Mouse (Mus musculus): ENCODE measurements around the gene Slc16a6. TPM values are rescaled to one million over a fixed set of nuclear protein-coding genes. Genes with fewer than 3 reads are reported as not detected.

Slc16a6 gene
- polyA plus RNA-seq, 1 experiment from 2014 or later, result 13.3 TPM

- Histone ChIP-seq H3K27ac (ENCODE audit: low read length) (no peak overlapping the region), H3K9me3 (replicated peaks; ENCODE audit: control insufficient read depth, low read length) (no peaks in the 10 kb centered on the region), H3K9ac (ENCODE audit: low read length) (no peak overlapping the region), H3K4me3 (replicated peaks; ENCODE audit: low read length) (no peak overlapping the region), H3K27me3 (ENCODE audit: control insufficient read depth, insufficient read depth, low read length) (no peaks in the 10 kb centered on the region), H3K4me2 (ENCODE audit: low read depth, low read length) (no peak overlapping the region), H3K36me3 (ENCODE audit: control insufficient read depth, insufficient read depth, low read length) (no peaks in the 10 kb centered on the region), H3K4me1 (ENCODE audit: control insufficient read depth, insufficient read depth, low read length) (no peaks in the 10 kb centered on the region)
- ATAC-seq (ENCODE audit: insufficient read depth, low FRiP score), result no peak
- WGBS, result 21% methylated on average over 5 of the region's 5 CpGs
These were observed 31.1 kb downstream of the Slc16a6 start for GRCm38 (mm10) chr11:109442166-109442730.

GRCm38 (mm10) chr11:109441119-109441518 lies 32.3 kb downstream of the Slc16a6 start:
- Histone ChIP-seq H3K36me3 (ENCODE audit: control insufficient read depth, insufficient read depth, low read length) (no peaks in the 10 kb centered on the region), H3K4me1 (ENCODE audit: control insufficient read depth, insufficient read depth, low read length) (no peaks in the 10 kb centered on the region), H3K27ac (ENCODE audit: low read length) (no peak overlapping the region), H3K9me3 (replicated peaks; ENCODE audit: control insufficient read depth, low read length) (no peaks in the 10 kb centered on the region), H3K4me3 (replicated peaks; ENCODE audit: low read length) (no peak overlapping the region), H3K9ac (ENCODE audit: low read length) (no peak overlapping the region), H3K4me2 (ENCODE audit: low read depth, low read length) (no peak overlapping the region), H3K27me3 (ENCODE audit: control insufficient read depth, insufficient read depth, low read length) (no peaks in the 10 kb centered on the region)
- WGBS, result 73% methylated on average over 3 of the region's 3 CpGs
- ATAC-seq (ENCODE audit: insufficient read depth, low FRiP score), result no peak

- H3K27me3 ChIP-seq (ENCODE audit: control insufficient read depth, insufficient read depth, low read length), result no peaks in the 10 kb centered on the region
- H3K4me1 ChIP-seq (ENCODE audit: control insufficient read depth, insufficient read depth, low read length), result no peaks in the 10 kb centered on the region
- peak overlapping the region; percentile 54 for H3K4me3 ChIP-seq (replicated peaks; ENCODE audit: low read length)
- H3K9me3 ChIP-seq (replicated peaks; ENCODE audit: control insufficient read depth, low read length), result no peaks in the 10 kb centered on the region
- no peak for ATAC-seq (ENCODE audit: insufficient read depth, low FRiP score)
- 63% methylated on average over 4 of the region's 4 CpGs for WGBS
- no peak overlapping the region for H3K27ac ChIP-seq (ENCODE audit: low read length)
- no peak overlapping the region; the same call in 1 of the 2 replicates for H3K9ac ChIP-seq (ENCODE audit: low read length)
- H3K4me2 ChIP-seq (ENCODE audit: low read depth, low read length), result peak overlapping the region; percentile 75
- H3K36me3 ChIP-seq (ENCODE audit: control insufficient read depth, insufficient read depth, low read length), result no peaks in the 10 kb centered on the region
These were observed 32.8 kb downstream of the Slc16a6 start for GRCm38 (mm10) chr11:109440641-109441040.

- H3K9ac ChIP-seq (ENCODE audit: low read length), result peak overlapping the region; percentile 73
- H3K27ac ChIP-seq (ENCODE audit: low read length), result peak overlapping the region; percentile 75
- H3K36me3 ChIP-seq (ENCODE audit: control insufficient read depth, insufficient read depth, low read length), result no peaks in the 10 kb centered on the region
- no peaks in the 10 kb centered on the region for H3K27me3 ChIP-seq (ENCODE audit: control insufficient read depth, insufficient read depth, low read length)
- WGBS, result under 1% methylated on average over 32 of the region's 32 CpGs
- peak overlapping the region; percentile 75 for H3K4me2 ChIP-seq (ENCODE audit: low read depth, low read length)
- ATAC-seq (ENCODE audit: insufficient read depth, low FRiP score), result peak; percentile 84; the same call in 1 of the 2 replicates
- peak overlapping the region; percentile 54 for H3K4me3 ChIP-seq (replicated peaks; ENCODE audit: low read length)
- H3K9me3 ChIP-seq (replicated peaks; ENCODE audit: control insufficient read depth, low read length), result no peaks in the 10 kb centered on the region
- no peaks in the 10 kb centered on the region for H3K4me1 ChIP-seq (ENCODE audit: control insufficient read depth, insufficient read depth, low read length)
These were observed 33.5 kb downstream of the Slc16a6 start for GRCm38 (mm10) chr11:109439829-109440340.

GRCm38 (mm10) chr11:109439209-109439608 lies 34.2 kb downstream of the Slc16a6 start:
- Histone ChIP-seq H3K36me3 (ENCODE audit: control insufficient read depth, insufficient read depth, low read length) (0 out of 2 replicates have a peak, but pooled peaks cover 2% of the 10 kb centered on the region), H3K4me2 (ENCODE audit: low read depth, low read length) (peak overlapping the region; percentile 75), H3K27me3 (ENCODE audit: control insufficient read depth, insufficient read depth, low read length) (no peaks in the 10 kb centered on the region), H3K27ac (ENCODE audit: low read length) (peak overlapping the region; percentile 75; the same call in 1 of the 2 replicates), H3K4me1 (ENCODE audit: control insufficient read depth, insufficient read depth, low read length) (no peaks in the 10 kb centered on the region), H3K9ac (ENCODE audit: low read length) (peak overlapping the region; percentile 73), H3K4me3 (replicated peaks; ENCODE audit: low read length) (peak overlapping the region; percentile 54), H3K9me3 (replicated peaks; ENCODE audit: control insufficient read depth, low read length) (no peaks in the 10 kb centered on the region)
- WGBS, result 12% methylated on average over 5 of the region's 5 CpGs
- ATAC-seq (ENCODE audit: insufficient read depth, low FRiP score), result peak; percentile 38; the same call in 1 of the 2 replicates

GRCm38 (mm10) chr11:109436889-109437288 lies 36.5 kb downstream of the Slc16a6 start:
- ATAC-seq (ENCODE audit: insufficient read depth, low FRiP score), result no peak
- 71% methylated on average over 7 of the region's 8 CpGs for WGBS
- H3K4me1 ChIP-seq (ENCODE audit: control insufficient read depth, insufficient read depth, low read length), result 0 out of 2 replicates have a peak, but pooled peaks cover 3% of the 10 kb centered on the region

GRCm38 (mm10) chr11:109434233-109434798 lies 39.1 kb downstream of the Slc16a6 start:
- H3K4me1 ChIP-seq (ENCODE audit: control insufficient read depth, insufficient read depth, low read length), result 0 out of 2 replicates have a peak, but pooled peaks cover 3% of the 10 kb centered on the region
- WGBS, result 90% methylated on average over 16 of the region's 16 CpGs

More at GRCm38 (mm10) chr11:109436889-109437288, 36.5 kb downstream of the Slc16a6 start:
- H3K36me3 ChIP-seq (ENCODE audit: control insufficient read depth, insufficient read depth, low read length), result 0 out of 2 replicates have a peak, but pooled peaks cover 8% of the 10 kb centered on the region
- H3K9ac ChIP-seq (ENCODE audit: low read length), result no peak overlapping the region
- H3K27me3 ChIP-seq (ENCODE audit: control insufficient read depth, insufficient read depth, low read length), result no peaks in the 10 kb centered on the region
- H3K9me3 ChIP-seq (replicated peaks; ENCODE audit: control insufficient read depth, low read length), result no peaks in the 10 kb centered on the region
- H3K27ac ChIP-seq (ENCODE audit: low read length), result no peak overlapping the region
- H3K4me2 ChIP-seq (ENCODE audit: low read depth, low read length), result no peak overlapping the region
- H3K4me3 ChIP-seq (replicated peaks; ENCODE audit: low read length), result no peak overlapping the region

GRCm38 (mm10) chr11:109427353-109427752 lies 46.0 kb downstream of the Slc16a6 start:
- Histone ChIP-seq H3K27ac (ENCODE audit: low read length) (no peak overlapping the region), H3K4me3 (replicated peaks; ENCODE audit: low read length) (no peak overlapping the region), H3K4me2 (ENCODE audit: low read depth, low read length) (no peak overlapping the region), H3K4me1 (ENCODE audit: control insufficient read depth, insufficient read depth, low read length) (peaks cover 12% of the 10 kb centered on the region), H3K27me3 (ENCODE audit: control insufficient read depth, insufficient read depth, low read length) (no peaks in the 10 kb centered on the region), H3K9ac (ENCODE audit: low read length) (no peak overlapping the region), H3K36me3 (ENCODE audit: control insufficient read depth, insufficient read depth, low read length) (peaks cover 14% of the 10 kb centered on the region), H3K9me3 (replicated peaks; ENCODE audit: control insufficient read depth, low read length) (0 out of 2 replicates have a peak, but pooled peaks cover under 1% of the 10 kb centered on the region)
- ATAC-seq (ENCODE audit: insufficient read depth, low FRiP score), result no peak
- 97% methylated on average over 5 of the region's 5 CpGs for WGBS

More at GRCm38 (mm10) chr11:109434233-109434798, 39.1 kb downstream of the Slc16a6 start:
- ATAC-seq (ENCODE audit: insufficient read depth, low FRiP score), result no peak
- Histone ChIP-seq H3K36me3 (ENCODE audit: control insufficient read depth, insufficient read depth, low read length) (peaks cover 20% of the 10 kb centered on the region), H3K27ac (ENCODE audit: low read length) (no peak overlapping the region), H3K9ac (ENCODE audit: low read length) (no peak overlapping the region), H3K27me3 (ENCODE audit: control insufficient read depth, insufficient read depth, low read length) (no peaks in the 10 kb centered on the region), H3K4me3 (replicated peaks; ENCODE audit: low read length) (no peak overlapping the region), H3K9me3 (replicated peaks; ENCODE audit: control insufficient read depth, low read length) (no peaks in the 10 kb centered on the region), H3K4me2 (ENCODE audit: low read depth, low read length) (no peak overlapping the region)

GRCm38 (mm10) chr11:109426272-109426586 lies 47.2 kb downstream of the Slc16a6 start:
- under 1% methylated on average over 11 of the region's 11 CpGs for WGBS
- peak overlapping the region; percentile 84 for H3K9ac ChIP-seq (ENCODE audit: low read length)
- H3K4me1 ChIP-seq (ENCODE audit: control insufficient read depth, insufficient read depth, low read length), result peaks cover 9% of the 10 kb centered on the region
- peak overlapping the region; percentile 64 for H3K4me2 ChIP-seq (ENCODE audit: low read depth, low read length)
- H3K27me3 ChIP-seq (ENCODE audit: control insufficient read depth, insufficient read depth, low read length), result no peaks in the 10 kb centered on the region
- peak overlapping the region; percentile 93 for H3K27ac ChIP-seq (ENCODE audit: low read length)
- peaks cover 14% of the 10 kb centered on the region for H3K36me3 ChIP-seq (ENCODE audit: control insufficient read depth, insufficient read depth, low read length)
- peak overlapping the region; percentile 66 for H3K4me3 ChIP-seq (replicated peaks; ENCODE audit: low read length)
- H3K9me3 ChIP-seq (replicated peaks; ENCODE audit: control insufficient read depth, low read length), result peaks cover 4% of the 10 kb centered on the region; the same call in 1 of the 2 replicates
- no peak; the same call in 1 of the 2 replicates for ATAC-seq (ENCODE audit: insufficient read depth, low FRiP score)
